In genomic region chr2:165820504-165821095, GRCm38 (mm10) we compare ENCODE assay signal across 13 mouse cellular contexts.
DNase-seq lines count a peak whose midpoint lies in the region; ATAC-seq and TF ChIP-seq lines count a peak whose summit lies in the region.
"Had no signal": no experiment of that assay in that cellular context is flagged by ENCODE, and none has a peak within 500 bp of the region (broad histone marks: within the 10 kb centered on the region; RNA-seq: fewer than 3 reads in every experiment).

No protein-coding gene starts in this region.

- no peaks in the 10 kb centered on the region for H3K9me3 ChIP-seq in forebrain, embryonic 14.5 days (replicated peaks; ENCODE audit: control insufficient read depth, low read length)
- H3K9me3 ChIP-seq in forebrain, embryonic 11.5 days (ENCODE audit: control insufficient read depth, low read length) = no peaks in the 10 kb centered on the region
- no peaks in the 10 kb centered on the region for H3K9me3 ChIP-seq in kidney, postnatal 0 days (replicated peaks; ENCODE audit: low read length)
- no peaks in the 10 kb centered on the region for H3K9me3 ChIP-seq in neural tube, embryonic 15.5 days (replicated peaks)
- H3K9me3 ChIP-seq: forebrain, embryonic 12.5 days had no signal

- no peak for TF ChIP-seq CTCF in kidney, postnatal 0 days (IDR thresholded peaks at IDR 0.05; ENCODE audit: low read depth)

- peak overlapping the region; percentile 9; the same call in 1 of the 2 replicates for H3K27ac ChIP-seq in forebrain, embryonic 14.5 days (ENCODE audit: low read depth, low read length)
- H3K27ac ChIP-seq in forebrain, embryonic 11.5 days (ENCODE audit: low read depth, low read length) = no peak overlapping the region
- H3K27ac ChIP-seq in kidney, postnatal 0 days = 0 out of 2 replicates have a peak overlapping the region, but pooled peaks have one; percentile 52
- H3K27ac ChIP-seq in neural tube, embryonic 15.5 days (replicated peaks) = peak overlapping the region; percentile 57
- H3K27ac ChIP-seq: forebrain, embryonic 12.5 days had no signal

- H3K9ac ChIP-seq in forebrain, embryonic 14.5 days (ENCODE audit: low read length) = no peak overlapping the region
- no peak overlapping the region for H3K9ac ChIP-seq in forebrain, embryonic 11.5 days (ENCODE audit: low read length)
- H3K9ac ChIP-seq in kidney, postnatal 0 days (ENCODE audit: low read depth, low read length) = no peak overlapping the region
- H3K9ac ChIP-seq in neural tube, embryonic 15.5 days (replicated peaks) = no peak overlapping the region
- H3K9ac ChIP-seq: forebrain, embryonic 12.5 days had no signal

- H3K36me3 ChIP-seq in forebrain, embryonic 14.5 days (ENCODE audit: control insufficient read depth, insufficient read depth, low read length) = peaks cover 83% of the 10 kb centered on the region
- no peaks in the 10 kb centered on the region; the same call in 1 of the 2 replicates for H3K36me3 ChIP-seq in forebrain, embryonic 11.5 days (ENCODE audit: control insufficient read depth, insufficient read depth, low read length)
- H3K36me3 ChIP-seq in kidney, postnatal 0 days (ENCODE audit: insufficient read depth, low read length) = peaks cover 36% of the 10 kb centered on the region
- H3K36me3 ChIP-seq in neural tube, embryonic 15.5 days = peaks cover 59% of the 10 kb centered on the region

- ATAC-seq in forebrain, embryonic 14.5 days = no peak
- no peak for ATAC-seq in forebrain, embryonic 11.5 days (replicated peaks; ENCODE audit: low FRiP score)
- no peak for ATAC-seq in kidney, postnatal 0 days (replicated peaks; ENCODE audit: low FRiP score, low read depth)
- no peak for ATAC-seq in neural tube, embryonic 15.5 days (ENCODE audit: low FRiP score)
- ATAC-seq: lung, postnatal 0 days had no signal

- H3K27me3 ChIP-seq in forebrain, embryonic 14.5 days (replicated peaks; ENCODE audit: control insufficient read depth, insufficient read depth, low read length) = no peaks in the 10 kb centered on the region
- H3K27me3 ChIP-seq in forebrain, embryonic 11.5 days (ENCODE audit: control insufficient read depth, insufficient read depth, low read length) = no peaks in the 10 kb centered on the region
- no peaks in the 10 kb centered on the region for H3K27me3 ChIP-seq in kidney, postnatal 0 days (ENCODE audit: insufficient read depth, low read length)
- H3K27me3 ChIP-seq in neural tube, embryonic 15.5 days (replicated peaks) = no peaks in the 10 kb centered on the region
- H3K27me3 ChIP-seq: forebrain, embryonic 12.5 days had no signal

- H3K4me2 ChIP-seq in forebrain, embryonic 14.5 days (ENCODE audit: low read length) = no peak overlapping the region
- no peak overlapping the region for H3K4me2 ChIP-seq in forebrain, embryonic 11.5 days (ENCODE audit: low read depth, low read length, severe bottlenecking)
- no peak overlapping the region for H3K4me2 ChIP-seq in kidney, postnatal 0 days (ENCODE audit: low read length)
- H3K4me2 ChIP-seq in neural tube, embryonic 15.5 days = no peak overlapping the region
- H3K4me2 ChIP-seq: forebrain, embryonic 12.5 days had no signal

- H3K4me1 ChIP-seq in forebrain, embryonic 14.5 days (ENCODE audit: control insufficient read depth, insufficient read depth, low read length) = no peaks in the 10 kb centered on the region
- no peaks in the 10 kb centered on the region for H3K4me1 ChIP-seq in forebrain, embryonic 11.5 days (replicated peaks; ENCODE audit: control insufficient read depth, insufficient read depth, low read length)
- no peaks in the 10 kb centered on the region for H3K4me1 ChIP-seq in kidney, postnatal 0 days (replicated peaks; ENCODE audit: insufficient read depth, low read length)
- peaks cover 44% of the 10 kb centered on the region for H3K4me1 ChIP-seq in neural tube, embryonic 15.5 days

- WGBS in forebrain, embryonic 14.5 days = 87% methylated on average over 15 of the region's 15 CpGs
- WGBS in forebrain, embryonic 11.5 days = 87% methylated on average over 15 of the region's 15 CpGs
- 61% methylated on average over 15 of the region's 15 CpGs for WGBS in kidney, postnatal 0 days
- 67% methylated on average over 15 of the region's 15 CpGs for WGBS in neural tube, embryonic 15.5 days

- no peak for DNase-seq in forebrain, embryonic 14.5 days (ENCODE audit: low spot score)
- no peak for DNase-seq in forebrain, embryonic 11.5 days (ENCODE audit: low spot score)
- no peak for DNase-seq in kidney, postnatal 0 days (ENCODE audit: low spot score)
- no peak for DNase-seq in kidney, postnatal 36 days
- DNase-seq in ZHBTc4 (ENCODE audit: low read depth, low spot score) (peak; percentile 60), liver (no peak)
- DNase-seq in thymus, postnatal 0 days (ENCODE audit: low spot score) = no peak
- DNase-seq: adrenal gland, adult 8-10 months; gastrocnemius, postnatal 36 days; kidney, adult 11 months had no signal

- no peak overlapping the region for H3K4me3 ChIP-seq in forebrain, embryonic 14.5 days (ENCODE audit: low read depth, low read length)
- H3K4me3 ChIP-seq in forebrain, embryonic 11.5 days (ENCODE audit: low read depth, low read length) = no peak overlapping the region
- H3K4me3 ChIP-seq in kidney, postnatal 0 days (replicated peaks; ENCODE audit: low read depth, low read length) = no peak overlapping the region
- no peak overlapping the region for H3K4me3 ChIP-seq in neural tube, embryonic 15.5 days (replicated peaks)
- H3K4me3 ChIP-seq: forebrain, embryonic 12.5 days had no signal
